Mouse (Mus musculus) spleen, adult 18-20 months (tissue): ENCODE data around the gene Gm29276.
"Not testable (repeated sequence)": the region's sequence is repeated elsewhere in the genome, so short reads cannot be mapped to it uniquely, and the experiment has no call there.

ENCODE experiments used
- DNase-seq, 2 experiments: peaks; one replicate each; pipeline ENCODE4 v3.0.0; 2022; ENCODE audit warnings: mixed read lengths in 2 of 2

The Gm29276 gene

DNA sequence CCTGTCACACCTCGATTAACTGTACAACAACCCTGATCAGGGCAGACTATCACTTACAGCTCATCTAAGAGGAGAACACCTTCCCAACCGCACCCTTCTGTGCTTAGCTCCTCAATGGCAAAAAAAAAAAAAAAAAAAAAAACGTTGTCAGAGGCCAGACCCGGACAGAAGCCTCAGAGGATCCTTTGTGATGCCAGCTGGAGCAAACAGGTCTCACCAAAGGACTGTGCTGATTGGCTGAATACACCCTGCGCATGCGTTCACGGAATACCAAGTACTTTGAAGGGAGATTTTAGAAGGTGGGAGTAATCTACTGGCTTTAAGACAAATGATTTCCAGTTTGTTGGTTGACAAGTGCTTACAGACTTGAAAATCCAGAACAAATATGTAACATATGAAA lies at the start of gene Gm29276:
Gene Gm29276, minus strand, starts transcription at position 101 of the 400 bp plus-strand sequence.
- not testable (repeated sequence) for DNase-seq
